Mouse (Mus musculus): ENCODE measurements around the gene 1500009C09Rik.

Gene 1500009C09Rik

DNA sequence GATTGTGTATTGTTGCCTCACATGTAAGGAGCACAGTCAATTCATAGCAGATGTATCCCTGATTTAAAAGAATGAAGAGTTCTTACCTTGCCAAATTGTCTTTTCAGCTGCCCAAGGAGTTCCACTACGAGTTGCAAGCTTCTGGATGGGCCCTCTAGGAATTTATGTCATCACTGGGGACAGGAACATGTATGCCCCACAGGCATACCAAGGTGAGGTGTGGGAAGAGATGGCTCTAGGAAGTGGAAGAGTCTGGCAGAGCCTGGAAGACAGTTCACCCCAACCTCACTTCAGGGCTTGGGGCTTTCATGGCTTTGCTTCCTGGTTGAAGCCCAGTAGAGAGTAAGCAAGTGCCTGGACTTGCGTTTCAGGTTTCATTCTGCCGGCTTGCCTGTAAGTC is 56.2 kb downstream of the 1500009C09Rik start:
- DNase-seq (ENCODE audit: extremely low read depth, insufficient read length, low spot score) = no peak

All from 3134 (cell line).